27 mouse cellular contexts compared by ENCODE assay signal in the genomic region with DNA sequence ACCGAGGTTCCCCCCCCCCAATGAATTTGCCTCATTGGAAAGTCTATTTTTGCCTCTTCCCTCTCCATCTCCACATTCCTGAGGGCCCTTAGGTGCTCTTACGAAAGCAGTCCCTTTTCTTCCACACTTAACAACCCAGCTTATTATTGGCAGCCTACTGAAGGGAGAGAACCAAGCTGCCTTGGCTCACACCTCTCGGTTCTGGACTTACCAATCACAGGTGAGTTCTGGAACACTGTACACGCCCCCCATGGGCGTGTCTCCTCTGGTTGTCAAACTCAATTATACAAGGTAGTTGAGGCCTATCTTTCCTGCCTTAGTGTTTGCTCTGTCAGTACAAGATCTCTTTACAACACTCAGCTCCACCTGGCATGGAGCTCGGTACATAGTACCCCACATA. TPM values are rescaled to one million over a fixed set of nuclear protein-coding genes. Genes with fewer than 3 reads are reported as not detected.
DNase-seq lines count a peak whose midpoint lies in the region; TF ChIP-seq lines count a peak whose summit lies in the region.
"Had no signal": no experiment of that assay in that cellular context is flagged by ENCODE, and none has a peak within 500 bp of the region (broad histone marks: within the 10 kb centered on the region; RNA-seq: fewer than 3 reads in every experiment).

No protein-coding gene starts in this region.

- no peak overlapping the region for H3K27ac ChIP-seq in heart, embryonic 10.5 days
- no peak overlapping the region for H3K27ac ChIP-seq in ES-E14 (ENCODE audit: insufficient read depth, low read depth, low read length, poor library complexity, severe bottlenecking)
- H3K27ac ChIP-seq: embryonic facial prominence, embryonic 10.5 days; hindbrain, embryonic 12.5 days; limb, embryonic 10.5 days; liver, embryonic 12.5 days had no signal

- no peak overlapping the region for H3K9ac ChIP-seq in ES-E14 (ENCODE audit: insufficient read depth, low read depth, low read length, poor library complexity, severe bottlenecking)
- H3K9ac ChIP-seq: hindbrain, embryonic 12.5 days; liver, embryonic 12.5 days had no signal

- H3K4me1 ChIP-seq in heart, embryonic 10.5 days: no peaks in the 10 kb centered on the region
- H3K4me1 ChIP-seq in ES-E14 (ENCODE audit: control insufficient read depth in 2 of 2, insufficient read depth in 2 of 2, low read length in 2 of 2, poor library complexity in 1 of 2): no peaks in the 10 kb centered on the region; a peak in 1 of 4 replicates
- H3K4me1 ChIP-seq: embryonic facial prominence, embryonic 10.5 days; hindbrain, embryonic 12.5 days; limb, embryonic 10.5 days; liver, embryonic 12.5 days had no signal

- DNase-seq in heart, embryonic 10.5 days (ENCODE audit: low spot score): peak; percentile 36
- no peak for DNase-seq in heart, postnatal 4 days
- DNase-seq in ES-E14 (ENCODE audit: low read depth, low spot score): peak; percentile 19
- peak; percentile 48 for DNase-seq in c-Kit-positive CD71-positive TER-119-positive erythroid progenitor cells, embryonic 14.5 days (ENCODE audit: low spot score)
- DNase-seq in lung, postnatal 25 days (ENCODE audit: low spot score): peak; percentile 80
- DNase-seq in frontal cortex, postnatal 25 days (ENCODE audit: low spot score in 2 of 2): no peak
- DNase-seq in ovary, postnatal 36 days (ENCODE audit: low spot score): no peak
- DNase-seq in gastrocnemius, postnatal 14 days: no peak
- DNase-seq: adrenal gland, postnatal 14 days; B cell, adult 2 months; cerebellum, adult 2 months; gastrocnemius, postnatal 25 days; kidney, postnatal 4 days; layer of hippocampus, adult 9-11 months; thymus, postnatal 36 days had no signal

- H3K27me3 ChIP-seq in heart, embryonic 10.5 days (ENCODE audit: insufficient read depth, poor library complexity, severe bottlenecking): no peaks in the 10 kb centered on the region
- H3K27me3 ChIP-seq: hindbrain, embryonic 12.5 days had no signal

- in situ Hi-C loops in ES-E14 (cut with MboI; ENCODE audit: low sequenced_read_pairs in 2 of 2, unreplicated experiment in 2 of 2): no loop called here

- H3K9me3 ChIP-seq in heart, embryonic 10.5 days: no peaks in the 10 kb centered on the region
- H3K9me3 ChIP-seq in ES-E14 (ENCODE audit: control insufficient read depth, insufficient read depth, low read depth, low read length): no peaks in the 10 kb centered on the region
- H3K9me3 ChIP-seq: embryonic facial prominence, embryonic 10.5 days; hindbrain, embryonic 12.5 days; limb, embryonic 10.5 days; liver, embryonic 12.5 days had no signal

- no peaks in the 10 kb centered on the region for H3K36me3 ChIP-seq in heart, embryonic 10.5 days
- H3K36me3 ChIP-seq in ES-E14 (ENCODE audit: control insufficient read depth, insufficient read depth, low read length, poor library complexity, severe bottlenecking): no peaks in the 10 kb centered on the region
- H3K36me3 ChIP-seq: embryonic facial prominence, embryonic 10.5 days; hindbrain, embryonic 12.5 days; limb, embryonic 10.5 days; liver, embryonic 12.5 days had no signal

- intact Hi-C loops in gastrocnemius, postnatal 14 days (cut with DNase I; ENCODE audit: low total_unique reads): no loop called here

- WGBS in heart, embryonic 10.5 days: 74% methylated on average over 6 of the region's 6 CpGs

- no peak overlapping the region for H3K4me3 ChIP-seq in heart, embryonic 10.5 days
- H3K4me3 ChIP-seq in ES-E14 (ENCODE audit: insufficient read depth in 1 of 2, low read depth in 1 of 2, low read length in 2 of 2, poor library complexity in 1 of 2, severe bottlenecking in 1 of 2): no peak overlapping the region
- H3K4me3 ChIP-seq: embryonic facial prominence, embryonic 10.5 days; hindbrain, embryonic 12.5 days; limb, embryonic 10.5 days; liver, embryonic 12.5 days had no signal

TF ChIP-seq in ES-E14, 5 proteins besides CTCF, POLR2A, EP300 and RAD21:
- TF ChIP-seq ZC3H11A (IDR thresholded peaks at IDR 0.05; ENCODE audit: borderline replicate concordance, low read depth, low read length): no peak
- no peak for TF ChIP-seq HCFC1 (IDR thresholded peaks at IDR 0.05; ENCODE audit: borderline replicate concordance, insufficient read depth, low read length)
- TF ChIP-seq ZNF384 (IDR thresholded peaks at IDR 0.05; ENCODE audit: low read depth, low read length): no peak
- TF ChIP-seq CHD2 (IDR thresholded peaks at IDR 0.05; ENCODE audit: low read depth, low read length): no peak
- no peak for TF ChIP-seq MAFK (IDR thresholded peaks at IDR 0.05; ENCODE audit: insufficient read depth, low read depth, low read length)

RNA-seq across cellular contexts. Expression of a gene that starts 13.8 kb away (rescaled TPM):
- polyA plus RNA-seq in heart, embryonic 10.5 days (2016; fragmentation: Nextera tagmentation; extraction: Ambion mirVana): not detected in 2 replicates
- not detected for total RNA-seq in heart, postnatal 4 days (2021)
- not detected in 2 replicates for total RNA-seq in ES-E14 (2012; rRNA removed)
- not detected for total RNA-seq in gastrocnemius, postnatal 14 days (2021)
- total RNA-seq: adrenal gland, postnatal 14 days; common myeloid progenitor, adult 5-6 weeks; gastrocnemius, postnatal 25 days; left cerebral cortex, adult 8-10 months had no signal
- polyA plus RNA-seq: embryonic facial prominence, embryonic 10.5 days; forebrain, embryonic 11.5 days; heart, postnatal 0 days; hindbrain, embryonic 12.5 days; inflammation-experienced regulatory T-cells, adult 6 months; limb, embryonic 10.5 days; midbrain, embryonic 11.5 days had no signal

RNA-seq across cellular contexts. Expression of a gene that starts 35.0 kb away (rescaled TPM):
- 19.1 and 21.1 TPM in 2 replicates for polyA plus RNA-seq in heart, embryonic 10.5 days (2016; fragmentation: Nextera tagmentation; extraction: Ambion mirVana)
- total RNA-seq in heart, postnatal 4 days (2021): under 1 TPM; 0.48 to 0.61 TPM
- total RNA-seq in ES-E14 (2012; rRNA removed): not detected in 2 replicates
- total RNA-seq in gastrocnemius, postnatal 14 days (2021): not detected
- total RNA-seq: left cerebral cortex, adult 8-10 months had no signal
- polyA plus RNA-seq: Patski had no signal

RNA-seq across cellular contexts. Expression of a gene that starts 37.7 kb away (rescaled TPM):
- not detected in 2 replicates for polyA plus RNA-seq in heart, embryonic 10.5 days (2016; fragmentation: Nextera tagmentation; extraction: Ambion mirVana)
- total RNA-seq in heart, postnatal 4 days (2021): not detected
- not detected in 2 replicates for total RNA-seq in ES-E14 (2012; rRNA removed)
- not detected for total RNA-seq in gastrocnemius, postnatal 14 days (2021)
- total RNA-seq: adrenal gland, postnatal 14 days; common myeloid progenitor, adult 5-6 weeks; gastrocnemius, postnatal 25 days had no signal
- polyA plus RNA-seq: embryonic facial prominence, embryonic 10.5 days; forebrain, embryonic 11.5 days; heart, postnatal 0 days; hindbrain, embryonic 12.5 days; inflammation-experienced regulatory T-cells, adult 6 months; limb, embryonic 10.5 days; liver, embryonic 12.5 days; midbrain, embryonic 11.5 days; Patski; small intestine, adult 2 months had no signal

Comparison
In these comparisons a context has a peak if more than half of its experiments do, and no peak if none do; other contexts are left out.
1. DNase-seq: peak in heart, embryonic 10.5 days (single experiment), ES-E14 (single experiment), c-Kit-positive CD71-positive TER-119-positive erythroid progenitor cells, embryonic 14.5 days (single experiment) and lung, postnatal 25 days (single experiment); none in heart, postnatal 4 days (single experiment), frontal cortex, postnatal 25 days (0 of 2), ovary, postnatal 36 days (single experiment) and gastrocnemius, postnatal 14 days (single experiment).